Mouse (Mus musculus) T-helper 17 cell (primary cell): ENCODE measurements at regions not wholly inside any gene's neighbourhood (a gene's known extent, or its start where the extent isn't known, plus 50 kb on each side); places are given as distances from the start of the nearest gene placed in this dataset.

Experiments used
- in situ Hi-C, 2 experiments: fragments of 300-600 bp; cut with MboI, MseI; formaldehyde crosslinking; loops; 1 replicate in 1 of 2; 2 replicates in 1 of 2; pipeline ENCODE4 v1.15.1; 2025; ENCODE audit warnings: high pct_unique_total_duplicates in 2 of 2

DNA sequence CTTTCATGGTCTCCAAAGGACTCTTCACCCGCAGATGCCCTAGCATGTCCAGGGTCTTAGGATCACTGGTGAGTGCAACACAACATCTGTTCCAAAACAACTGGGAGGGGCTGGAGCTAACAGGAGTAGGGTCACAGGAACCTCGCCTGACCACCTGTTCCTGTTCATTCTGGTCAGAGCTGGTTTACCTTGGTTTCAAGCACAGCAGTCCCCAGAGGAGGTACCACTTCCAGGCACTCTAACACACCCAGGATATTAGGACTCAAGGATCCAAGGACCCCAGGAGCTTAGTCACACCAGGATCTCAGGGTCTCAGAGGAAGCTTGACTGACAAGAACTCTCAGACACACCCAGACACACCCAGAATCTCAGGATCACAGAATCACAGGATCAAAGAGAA lies 94.9 kb upstream of the Plscr5 start:
- in situ Hi-C loops, result no loop called here

GRCm38 (mm10) chr9:92129504-92129903 lies 63.2 kb upstream of the Plscr5 start:
- in situ Hi-C loops, result loop anchor here in 1 of 2 experiments (25.0 kb wide), 1 partner anchor 758 kb away; no protein-coding TSS in a partner anchor

DNA sequence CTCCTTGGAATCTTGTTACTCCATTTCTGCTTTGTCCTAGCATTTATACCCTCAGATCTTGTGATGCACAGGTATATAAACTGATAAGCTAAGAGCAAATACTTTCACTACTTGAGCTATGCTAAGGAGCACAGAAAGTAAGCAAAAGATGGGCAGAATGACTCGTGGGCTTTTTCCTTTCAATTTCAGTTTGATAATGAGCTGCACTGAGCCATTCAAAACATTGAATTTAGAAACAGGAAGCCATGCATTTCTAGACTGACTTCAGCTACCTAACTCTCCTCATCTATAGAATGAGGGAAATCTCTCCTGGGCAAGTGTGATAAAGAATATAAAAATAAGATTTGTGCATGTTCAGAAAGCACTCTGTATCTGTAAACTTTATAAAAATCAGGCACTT lies 62.3 kb upstream of the Plscr5 start:
- in situ Hi-C loops, result loop anchor here in 1 of 2 experiments (25.0 kb wide), 1 partner anchor 757 kb away; no protein-coding TSS in a partner anchor

- in situ Hi-C loops, result loop anchor here in 1 of 2 experiments (25.0 kb wide), 1 partner anchor 755 kb away; no protein-coding TSS in a partner anchor
Observed at GRCm38 (mm10) chr9:92132440-92132839, 60.3 kb upstream of the Plscr5 start.

DNA sequence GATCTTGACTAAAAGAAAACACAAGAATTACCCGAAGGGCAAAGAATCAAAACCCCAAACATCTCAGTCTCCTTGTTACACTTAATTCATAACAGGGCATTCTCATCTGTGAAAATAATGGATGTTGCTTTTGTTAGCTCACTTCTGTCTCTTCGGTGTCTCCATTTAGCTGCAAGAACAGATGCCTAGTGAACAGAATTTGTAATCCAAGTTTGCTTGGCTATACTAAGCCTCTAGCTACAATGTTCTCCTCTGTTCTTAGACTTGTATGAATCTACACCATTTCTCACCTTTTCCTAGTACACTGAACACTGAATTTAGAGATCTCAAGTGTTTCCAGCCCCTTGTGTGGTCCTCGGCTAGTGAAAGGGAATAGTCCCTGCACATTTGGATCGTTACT lies 50.8 kb upstream of the Plscr5 start:
- in situ Hi-C loops, result loop anchor here (5.0 to 25.0 kb wide), 3 partner anchors 470 to 745 kb away; no protein-coding TSS in a partner anchor
